Mouse (Mus musculus) lung, postnatal 0 days (tissue): Measurements from ENCODE around the gene Obp2b.

ENCODE experiments used
- CTCF ChIP-seq: IDR thresholded peaks from 2 replicates; pipeline ENCODE4 v1.5.1; 2016; ENCODE audit warnings: antibody characterized with exemption, mild to moderate bottlenecking
- EP300 ChIP-seq: IDR thresholded peaks from 2 replicates; pipeline ENCODE4 v1.6.1; 2016; ENCODE audit warnings: antibody characterized with exemption, mild to moderate bottlenecking, control low read depth

DNA sequence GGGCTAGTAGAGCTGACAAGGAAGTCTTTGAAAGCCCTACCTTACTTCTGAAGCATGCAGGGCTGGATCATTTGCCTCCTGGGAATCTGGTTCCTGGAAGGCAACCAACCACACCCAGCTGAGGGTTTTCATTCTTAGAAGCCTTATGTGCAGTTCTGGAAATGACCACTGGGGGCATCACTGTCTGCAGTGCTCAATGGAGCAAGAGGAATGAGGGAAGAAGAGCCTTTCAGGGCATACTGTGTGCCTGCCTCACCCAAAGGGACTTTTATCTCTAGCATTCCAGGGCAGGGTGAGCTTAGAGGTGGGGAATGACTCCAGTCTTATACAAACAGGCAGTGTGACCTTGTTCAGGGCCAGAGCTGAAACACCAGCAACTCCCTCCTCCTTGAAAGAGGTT lies 42.2 kb upstream of the Obp2b start:
- TF ChIP-seq CTCF (peak; percentile 81), EP300 (no peak)
